Comparison of ENCODE assay signal across 13 mouse cellular contexts in genomic region chr3:97334618-97335017, GRCm38 (mm10). TPM values are rescaled to one million over a fixed set of nuclear protein-coding genes. Genes with fewer than 3 reads are reported as not detected.
A peak's percentile ranks its signal among the peaks of the same experiment; 100 is the strongest.
DNase-seq lines count a peak whose midpoint lies in the region; ATAC-seq lines count a peak whose summit lies in the region.
"Had no signal": no experiment of that assay in that cellular context is flagged by ENCODE, and none has a peak within 500 bp of the region (broad histone marks: within the 10 kb centered on the region; RNA-seq: fewer than 3 reads in every experiment).

No protein-coding gene starts in this region.

- DNase-seq in forebrain, embryonic 14.5 days (ENCODE audit: low spot score), result peak; percentile 68
- no peak for DNase-seq in forebrain, embryonic 10.5 days (ENCODE audit: extremely low spot score, low spot score)
- DNase-seq in midbrain, embryonic 14.5 days, result peak; percentile 59
- no peak for DNase-seq in kidney, postnatal 10 days
- DNase-seq: heart, postnatal 14 days; kidney, adult 2 months; liver, embryonic 13.5 days; right cerebral cortex, postnatal 14 days; thymus, postnatal 36 days had no signal

- no peak overlapping the region for H3K4me2 ChIP-seq in forebrain, embryonic 14.5 days (ENCODE audit: low read length)
- H3K4me2 ChIP-seq in midbrain, embryonic 14.5 days (ENCODE audit: low read length), result no peak overlapping the region
- H3K4me2 ChIP-seq in midbrain, embryonic 15.5 days, result no peak overlapping the region
- no peak overlapping the region; the same call in 1 of the 2 replicates for H3K4me2 ChIP-seq in hindbrain, embryonic 15.5 days
- H3K4me2 ChIP-seq in neural tube, embryonic 15.5 days, result peak overlapping the region; percentile 25
- H3K4me2 ChIP-seq: liver, embryonic 13.5 days had no signal

- no peaks in the 10 kb centered on the region for H3K36me3 ChIP-seq in forebrain, embryonic 14.5 days (ENCODE audit: control insufficient read depth, insufficient read depth, low read length)
- H3K36me3 ChIP-seq in forebrain, embryonic 10.5 days (replicated peaks), result no peaks in the 10 kb centered on the region
- H3K36me3 ChIP-seq in midbrain, embryonic 14.5 days (ENCODE audit: control insufficient read depth, insufficient read depth, low read length), result no peaks in the 10 kb centered on the region
- H3K36me3 ChIP-seq in midbrain, embryonic 15.5 days (replicated peaks), result no peaks in the 10 kb centered on the region
- no peaks in the 10 kb centered on the region for H3K36me3 ChIP-seq in hindbrain, embryonic 15.5 days
- no peaks in the 10 kb centered on the region for H3K36me3 ChIP-seq in neural tube, embryonic 15.5 days
- H3K36me3 ChIP-seq: liver, embryonic 13.5 days had no signal

- peak; percentile 33 for ATAC-seq in forebrain, embryonic 14.5 days
- peak; percentile 46 for ATAC-seq in midbrain, embryonic 14.5 days (ENCODE audit: low FRiP score, low TSS enrichment)
- ATAC-seq in midbrain, embryonic 15.5 days (replicated peaks), result no peak
- peak; percentile 59; the same call in 1 of the 2 replicates for ATAC-seq in hindbrain, embryonic 15.5 days (ENCODE audit: low FRiP score, low read depth)
- ATAC-seq in neural tube, embryonic 15.5 days (ENCODE audit: low FRiP score), result peak; percentile 39; the same call in 1 of the 2 replicates

- no peaks in the 10 kb centered on the region for H3K27me3 ChIP-seq in forebrain, embryonic 14.5 days (replicated peaks; ENCODE audit: control insufficient read depth, insufficient read depth, low read length)
- H3K27me3 ChIP-seq in forebrain, embryonic 10.5 days (ENCODE audit: poor library complexity, severe bottlenecking), result no peaks in the 10 kb centered on the region
- H3K27me3 ChIP-seq in midbrain, embryonic 14.5 days (ENCODE audit: control insufficient read depth, insufficient read depth, low read length), result no peaks in the 10 kb centered on the region
- H3K27me3 ChIP-seq in midbrain, embryonic 15.5 days (replicated peaks), result no peaks in the 10 kb centered on the region
- H3K27me3 ChIP-seq in hindbrain, embryonic 15.5 days, result no peaks in the 10 kb centered on the region
- H3K27me3 ChIP-seq in neural tube, embryonic 15.5 days (replicated peaks), result peaks cover 4% of the 10 kb centered on the region; the same call in 1 of the 2 replicates
- H3K27me3 ChIP-seq: liver, embryonic 13.5 days had no signal

- 40% methylated on average over 9 of the region's 9 CpGs for WGBS in forebrain, embryonic 14.5 days
- 67% methylated on average over 9 of the region's 9 CpGs for WGBS in forebrain, embryonic 10.5 days
- WGBS in midbrain, embryonic 14.5 days, result 48% methylated on average over 9 of the region's 9 CpGs
- 48% methylated on average over 9 of the region's 9 CpGs for WGBS in midbrain, embryonic 15.5 days
- 29% methylated on average over 9 of the region's 9 CpGs for WGBS in hindbrain, embryonic 15.5 days
- WGBS in neural tube, embryonic 15.5 days, result 19% methylated on average over 9 of the region's 9 CpGs

- H3K4me1 ChIP-seq in forebrain, embryonic 14.5 days (ENCODE audit: control insufficient read depth, insufficient read depth, low read length), result no peaks in the 10 kb centered on the region; the same call in 1 of the 2 replicates
- H3K4me1 ChIP-seq in forebrain, embryonic 10.5 days, result peaks cover 32% of the 10 kb centered on the region
- H3K4me1 ChIP-seq in midbrain, embryonic 14.5 days (ENCODE audit: control insufficient read depth, insufficient read depth, low read length), result no peaks in the 10 kb centered on the region
- H3K4me1 ChIP-seq in midbrain, embryonic 15.5 days, result peaks cover 8% of the 10 kb centered on the region; the same call in 1 of the 2 replicates
- H3K4me1 ChIP-seq in hindbrain, embryonic 15.5 days (replicated peaks), result peaks cover 18% of the 10 kb centered on the region
- H3K4me1 ChIP-seq in neural tube, embryonic 15.5 days, result peaks cover 27% of the 10 kb centered on the region
- H3K4me1 ChIP-seq: liver, embryonic 13.5 days had no signal

- no peak overlapping the region for H3K9ac ChIP-seq in forebrain, embryonic 14.5 days (ENCODE audit: low read length)
- no peak overlapping the region for H3K9ac ChIP-seq in midbrain, embryonic 14.5 days (replicated peaks; ENCODE audit: low read length)
- no peak overlapping the region for H3K9ac ChIP-seq in midbrain, embryonic 15.5 days
- H3K9ac ChIP-seq in hindbrain, embryonic 15.5 days, result no peak overlapping the region
- H3K9ac ChIP-seq in neural tube, embryonic 15.5 days (replicated peaks), result no peak overlapping the region
- H3K9ac ChIP-seq: liver, embryonic 13.5 days had no signal

- no peak overlapping the region for H3K4me3 ChIP-seq in forebrain, embryonic 14.5 days (ENCODE audit: low read depth, low read length)
- H3K4me3 ChIP-seq in forebrain, embryonic 10.5 days, result no peak overlapping the region
- H3K4me3 ChIP-seq in midbrain, embryonic 14.5 days (replicated peaks; ENCODE audit: low read depth, low read length), result no peak overlapping the region
- H3K4me3 ChIP-seq in midbrain, embryonic 15.5 days, result no peak overlapping the region
- H3K4me3 ChIP-seq in hindbrain, embryonic 15.5 days, result no peak overlapping the region
- H3K4me3 ChIP-seq in neural tube, embryonic 15.5 days (replicated peaks), result no peak overlapping the region
- H3K4me3 ChIP-seq: liver, embryonic 13.5 days had no signal

- no peak overlapping the region for H3K27ac ChIP-seq in forebrain, embryonic 14.5 days (ENCODE audit: low read depth, low read length)
- no peak overlapping the region for H3K27ac ChIP-seq in forebrain, embryonic 10.5 days
- H3K27ac ChIP-seq in midbrain, embryonic 14.5 days (replicated peaks; ENCODE audit: low read depth, low read length), result no peak overlapping the region
- no peak overlapping the region for H3K27ac ChIP-seq in midbrain, embryonic 15.5 days
- no peak overlapping the region for H3K27ac ChIP-seq in hindbrain, embryonic 15.5 days (replicated peaks)
- H3K27ac ChIP-seq in neural tube, embryonic 15.5 days (replicated peaks), result no peak overlapping the region
- H3K27ac ChIP-seq: liver, embryonic 13.5 days; macrophage had no signal

- no peaks in the 10 kb centered on the region for H3K9me3 ChIP-seq in forebrain, embryonic 14.5 days (replicated peaks; ENCODE audit: control insufficient read depth, low read length)
- H3K9me3 ChIP-seq in forebrain, embryonic 10.5 days, result no peaks in the 10 kb centered on the region
- H3K9me3 ChIP-seq in midbrain, embryonic 14.5 days (ENCODE audit: control insufficient read depth, low read length), result no peaks in the 10 kb centered on the region
- no peaks in the 10 kb centered on the region for H3K9me3 ChIP-seq in midbrain, embryonic 15.5 days
- H3K9me3 ChIP-seq in hindbrain, embryonic 15.5 days, result no peaks in the 10 kb centered on the region
- H3K9me3 ChIP-seq in neural tube, embryonic 15.5 days (replicated peaks), result no peaks in the 10 kb centered on the region
- H3K9me3 ChIP-seq: liver, embryonic 13.5 days had no signal

RNA-seq across cellular contexts. Expression of gene Bcl9, which starts 36.9 kb away (rescaled TPM):
- 54.6 and 69.5 TPM in 2 replicates for polyA plus RNA-seq in forebrain, embryonic 14.5 days (2014; fragmentation: Nextera tagmentation; extraction: Ambion mirVana)
- 51.4 and 52.7 TPM in 2 replicates for polyA plus RNA-seq in forebrain, embryonic 10.5 days (2016; fragmentation: Nextera tagmentation; extraction: Ambion mirVana)
- polyA plus RNA-seq in midbrain, embryonic 14.5 days (2014; fragmentation: Nextera tagmentation; extraction: Ambion mirVana), result 82.5 and 100 TPM in 2 replicates
- polyA plus RNA-seq in midbrain, embryonic 15.5 days (2015; fragmentation: Nextera tagmentation; extraction: Ambion mirVana), result 101 and 102 TPM in 2 replicates
- 72.6 and 82.7 TPM in 2 replicates for polyA plus RNA-seq in hindbrain, embryonic 15.5 days (2015; fragmentation: Nextera tagmentation; extraction: Ambion mirVana)
- polyA plus RNA-seq in neural tube, embryonic 15.5 days (2015; fragmentation: Nextera tagmentation; extraction: Ambion mirVana), result 64.6 and 64.9 TPM in 2 replicates

Comparison
In these comparisons a context has a peak if more than half of its experiments do, and no peak if none do; other contexts are left out.
1. DNase-seq: peak in forebrain, embryonic 14.5 days (single experiment) and midbrain, embryonic 14.5 days (single experiment); none in forebrain, embryonic 10.5 days (single experiment) and kidney, postnatal 10 days (single experiment).